Mouse (Mus musculus): Measurements from ENCODE around the gene Gm5868.
A peak's percentile ranks its signal among the peaks of the same experiment; 100 is the strongest.

- TF ChIP-seq POLR2A (IDR thresholded peaks at IDR 0.05; ENCODE audit: insufficient read depth, low read length) = no peak
- TF ChIP-seq CTCF (IDR thresholded peaks at IDR 0.05; ENCODE audit: low read depth, low read length) = peak; percentile 60
- no peak for TF ChIP-seq EP300 (IDR thresholded peaks at IDR 0.05; ENCODE audit: insufficient read depth, low read depth, low read length)
These were observed 13.7 kb upstream of the Gm5868 start for GRCm38 (mm10) chr5:72601006-72601405.
